Mouse (Mus musculus): Measurements from ENCODE around the gene Tmem221. TPM values are rescaled to one million over a fixed set of nuclear protein-coding genes. Genes with fewer than 3 reads are reported as not detected.

Tmem221 gene
- total RNA-seq (2021): not detected
- long read RNA-seq, experiment 1: 0 reads
- long read RNA-seq, experiment 2: 0 reads

DNA sequence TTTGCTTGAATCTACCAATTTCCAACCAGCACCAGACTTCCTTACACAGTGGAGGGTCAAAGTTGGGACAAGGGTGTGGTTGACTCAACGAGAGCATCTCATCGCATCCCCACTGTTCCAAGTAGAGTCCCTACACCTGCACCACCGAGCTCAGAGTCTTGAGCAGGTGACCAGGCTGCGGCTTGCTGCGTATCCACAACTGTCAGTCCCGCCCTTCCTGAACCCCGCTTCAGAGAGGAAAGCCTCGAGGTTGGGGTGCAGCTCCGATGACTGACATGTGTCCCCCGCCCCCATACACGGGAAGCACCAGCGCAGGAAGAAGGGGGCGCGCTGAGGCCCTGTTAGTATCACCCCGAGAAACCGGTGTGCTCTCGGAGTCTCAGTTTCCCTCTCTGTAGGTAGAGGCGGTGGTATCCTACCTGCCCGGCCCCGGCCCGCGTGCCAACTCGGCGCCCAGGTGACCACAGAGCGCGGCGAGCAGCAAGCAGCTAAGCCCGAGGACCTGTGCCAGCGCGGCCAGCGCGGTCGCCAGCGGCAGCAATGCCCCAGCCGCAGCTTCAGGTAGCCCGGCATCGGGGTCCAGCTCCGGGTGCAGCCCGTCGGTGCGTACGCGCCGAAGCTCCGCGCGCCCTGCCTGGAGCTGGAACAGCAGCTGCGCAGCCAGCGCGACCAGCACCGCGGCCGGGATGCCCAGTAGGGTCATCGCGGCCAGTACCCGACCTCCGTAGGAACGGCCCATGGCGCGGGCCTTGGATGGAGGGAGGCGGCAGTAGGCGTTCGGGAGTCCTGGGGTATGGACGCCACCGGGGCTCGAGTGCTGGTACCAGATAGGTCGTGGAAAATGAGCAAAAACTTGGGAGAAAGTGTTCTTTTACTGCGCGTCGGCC lies at the start of gene Tmem221:
TSS of gene Tmem221 (minus strand) at position 801 of the 887 bp plus-strand sequence.
- intact Hi-C loops (cut with DNase I): no loop called here

DNA sequence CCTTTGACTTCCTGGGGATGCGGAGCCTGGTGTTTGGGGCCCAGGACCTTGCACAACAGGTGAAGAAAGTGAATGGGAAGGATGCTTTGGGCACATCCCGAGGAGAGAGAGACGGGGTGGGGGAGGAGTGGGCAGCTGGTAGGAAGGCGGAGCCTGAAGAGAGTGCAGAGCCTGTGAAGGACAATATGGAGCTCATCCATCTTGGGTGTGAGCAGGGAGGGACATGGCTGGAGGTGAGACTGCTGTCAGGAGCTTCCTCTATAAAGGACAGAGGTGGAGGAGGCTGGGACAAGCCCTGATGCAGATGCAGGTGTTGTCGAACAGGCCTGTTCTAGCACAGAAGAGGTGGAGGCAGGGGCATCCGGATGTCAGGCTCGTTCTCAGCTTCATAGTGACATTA lies 45.4 kb upstream of the Tmem221 start:
- no peak for DNase-seq
- no peak overlapping the region for H3K27ac ChIP-seq
- no peak overlapping the region for H3K4me3 ChIP-seq
- intact Hi-C loops (cut with DNase I): no loop called here
- no peak for TF ChIP-seq CTCF (IDR thresholded peaks at IDR 0.05)

More for the DNA sequence above, at the start of gene Tmem221:
- Histone ChIP-seq H3K4me3 (peak within 1 kb of the TSS; percentile 67), H3K27ac (0 out of 2 replicates have a peak within 1 kb of the TSS, but pooled peaks have one; percentile 28)
- no peak for TF ChIP-seq CTCF (IDR thresholded peaks at IDR 0.05)
- no peak for DNase-seq

DNA sequence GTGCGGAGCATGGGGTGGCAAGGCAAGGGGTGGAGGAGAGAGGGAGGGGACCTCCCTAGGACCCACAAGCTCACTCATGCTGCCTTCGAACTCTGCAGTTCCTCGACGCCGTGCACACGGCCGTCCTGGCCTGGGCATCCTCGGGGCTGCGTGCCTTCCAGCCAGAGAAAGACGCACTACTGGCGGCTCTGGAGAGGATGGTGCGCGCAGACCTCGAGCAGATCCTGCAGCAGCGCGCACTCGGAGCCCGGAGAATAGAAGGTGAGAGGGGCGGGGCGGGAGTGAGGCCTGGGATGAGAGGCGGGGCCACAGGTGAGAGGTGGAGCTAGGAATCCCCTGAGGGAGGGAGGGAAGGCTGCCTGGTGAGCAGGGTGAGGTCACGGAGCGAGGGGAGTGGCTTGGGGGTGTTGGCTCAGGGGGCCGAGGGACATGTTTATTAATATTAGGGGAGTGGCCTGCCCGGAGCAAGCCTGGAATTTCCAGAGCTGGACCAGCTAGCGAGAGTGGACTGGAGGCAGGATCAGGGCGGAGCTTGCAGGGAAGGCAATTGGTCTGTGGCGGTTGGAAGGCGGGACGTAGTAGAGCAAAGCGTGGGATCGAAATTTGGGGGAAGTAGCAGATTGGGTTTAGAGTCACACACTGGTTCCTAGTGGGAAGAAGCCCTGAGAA lies 44.1 kb upstream of the Tmem221 start:
- Histone ChIP-seq H3K4me3 (peak overlapping the region; percentile 65), H3K27ac (peak overlapping the region; percentile 58; the same call in 1 of the 2 replicates)
- peak; percentile 84 for DNase-seq
- TF ChIP-seq CTCF (IDR thresholded peaks at IDR 0.05): no peak
- intact Hi-C loops (cut with DNase I): no loop called here

DNA sequence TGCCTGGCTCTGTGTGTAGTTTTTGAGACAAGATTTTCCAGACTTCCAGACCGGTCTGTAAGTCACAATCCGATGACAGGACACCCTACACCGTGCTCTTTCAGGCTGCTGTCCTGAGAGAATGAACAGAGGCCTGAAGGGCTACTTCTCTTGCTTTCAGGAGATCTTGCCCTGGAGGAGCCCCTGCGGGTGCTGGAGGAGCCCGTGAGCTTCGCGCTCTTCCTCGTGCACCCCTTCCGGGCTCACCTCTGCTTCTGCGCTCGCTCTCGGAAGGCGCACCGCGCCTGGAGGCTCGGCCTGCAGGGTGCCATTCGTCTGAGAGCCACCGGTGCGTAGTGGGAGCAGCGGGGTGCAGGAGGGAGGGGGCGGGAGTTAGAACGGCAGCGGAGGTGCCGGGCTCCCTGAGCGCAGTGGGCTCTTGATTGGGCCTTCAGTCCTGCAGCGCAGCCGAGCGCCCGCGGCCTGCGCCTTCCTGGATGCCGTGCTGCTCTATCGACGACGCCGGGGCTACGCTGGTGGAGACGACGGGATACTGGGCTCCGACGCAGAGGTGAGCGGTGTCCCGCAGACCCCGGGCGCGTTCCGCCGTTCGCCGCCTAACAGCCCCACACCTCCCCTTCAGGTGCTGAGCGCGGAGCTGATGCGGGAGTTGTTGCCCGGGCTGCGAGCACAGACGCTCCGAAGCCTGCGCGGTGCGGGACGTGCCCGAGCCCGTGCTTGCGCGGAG lies 43.4 kb upstream of the Tmem221 start:
- TF ChIP-seq CTCF (IDR thresholded peaks at IDR 0.05): no peak
- no peak overlapping the region; the same call in 1 of the 2 replicates for H3K27ac ChIP-seq
- H3K4me3 ChIP-seq: peak overlapping the region; percentile 65
- DNase-seq: no peak
- intact Hi-C loops (cut with DNase I): no loop called here

DNA sequence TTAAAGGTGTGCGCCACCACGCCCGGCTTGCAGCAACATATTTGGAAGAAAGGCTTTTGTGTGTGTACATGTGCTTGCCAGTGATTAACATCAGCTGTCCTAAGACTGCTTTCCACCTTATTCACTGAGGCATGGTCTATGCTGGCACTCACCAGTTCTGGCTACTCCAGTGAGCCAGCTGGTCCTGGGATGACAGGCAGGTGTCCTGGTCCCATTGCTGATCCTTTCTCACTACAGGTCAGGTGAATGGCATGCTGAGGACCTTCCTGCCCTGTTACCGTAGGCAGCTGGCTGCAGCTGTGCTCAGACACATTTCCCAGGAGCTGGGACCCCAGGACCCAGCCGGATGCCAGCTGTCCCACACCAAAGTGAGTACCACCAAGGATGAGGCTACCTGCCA lies 40.2 kb upstream of the Tmem221 start:
- Histone ChIP-seq H3K4me3 (no peak overlapping the region), H3K27ac (no peak overlapping the region)
- intact Hi-C loops (cut with DNase I): loop anchor here (5.0 kb wide), 1 partner anchor 63 kb away; no protein-coding TSS in a partner anchor
- no peak for TF ChIP-seq CTCF (IDR thresholded peaks at IDR 0.05)
- DNase-seq: no peak

DNA sequence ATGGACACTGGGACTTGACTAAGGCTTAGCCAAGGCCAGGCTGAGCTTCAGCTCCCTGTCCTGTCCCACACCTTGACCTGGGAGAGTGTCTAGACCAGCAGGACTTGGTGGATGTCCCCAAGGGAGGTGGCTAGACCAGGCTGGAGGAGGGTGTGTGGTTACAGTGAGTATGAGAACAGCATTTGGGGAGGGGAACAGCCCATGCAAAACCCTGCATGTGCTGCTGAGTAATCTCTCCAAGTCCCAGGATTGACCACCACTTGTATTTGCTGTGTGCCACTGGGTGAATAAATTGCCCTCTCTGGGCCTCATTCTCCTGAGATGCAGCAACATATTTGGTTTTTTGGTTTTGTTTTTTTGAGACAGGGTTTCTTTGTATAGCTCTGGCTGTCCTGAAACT lies 39.7 kb upstream of the Tmem221 start:
- intact Hi-C loops (cut with DNase I): loop anchor here (5.0 kb wide), 1 partner anchor 64 kb away; no protein-coding TSS in a partner anchor
- DNase-seq: no peak
- no peak overlapping the region for H3K27ac ChIP-seq
- TF ChIP-seq CTCF (IDR thresholded peaks at IDR 0.05): no peak
- H3K4me3 ChIP-seq: no peak overlapping the region

DNA sequence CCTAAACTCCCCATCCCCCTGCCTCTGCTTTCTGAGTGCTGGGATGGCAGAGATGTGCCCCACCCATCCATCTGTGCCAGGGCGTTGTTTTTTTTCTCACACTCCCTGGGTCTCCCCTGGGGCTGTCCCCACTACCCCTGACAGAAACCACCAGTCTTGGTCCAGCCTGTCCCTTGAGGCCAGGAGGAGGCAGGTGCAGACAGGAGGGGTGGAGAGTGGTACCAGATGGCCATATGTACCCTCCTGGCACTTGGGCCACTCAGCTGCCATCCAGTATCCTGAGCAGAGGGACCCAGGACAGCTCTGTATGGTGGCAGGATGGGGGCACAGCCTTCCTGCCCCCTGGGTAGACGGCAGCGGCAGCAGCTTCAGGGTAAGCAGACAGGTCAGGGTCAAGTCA lies 38.8 kb upstream of the Tmem221 start, which contains the start of gene Fam129c:
TSS of gene Fam129c (plus strand) at position 198 of the 400 bp plus-strand sequence.
- Histone ChIP-seq H3K27ac (no peak within 1 kb of the TSS), H3K4me3 (no peak within 1 kb of the TSS)
- intact Hi-C loops (cut with DNase I): loop anchor here (5.0 kb wide), 1 partner anchor 65 kb away; no protein-coding TSS in a partner anchor
- DNase-seq: no peak
- no peak for TF ChIP-seq CTCF (IDR thresholded peaks at IDR 0.05)

DNA sequence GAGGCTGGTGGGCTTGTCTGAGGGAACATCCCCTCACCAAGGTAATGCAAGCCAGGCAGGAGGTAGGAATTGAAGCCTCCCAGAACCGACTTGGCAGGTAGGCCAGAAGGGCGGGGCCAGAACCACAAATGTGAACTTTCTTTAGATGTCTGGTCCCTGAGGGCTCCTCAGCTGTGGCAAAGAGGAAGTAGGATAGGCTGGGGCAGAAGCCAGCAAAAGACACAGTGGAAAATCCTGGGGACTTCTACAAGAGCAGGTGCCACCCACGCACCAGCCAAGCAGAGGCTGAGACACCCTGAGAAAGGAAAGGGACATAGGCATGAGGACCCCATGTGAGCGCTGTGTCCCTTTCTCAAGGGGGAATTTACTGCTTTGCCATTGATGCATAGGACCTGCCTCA lies 38.1 kb upstream of the Tmem221 start:
- H3K4me3 ChIP-seq: no peak overlapping the region
- intact Hi-C loops (cut with DNase I): loop anchor here (1.0 to 5.0 kb wide), 2 partner anchors 35 to 66 kb away; no protein-coding TSS in a partner anchor
- no peak overlapping the region for H3K27ac ChIP-seq
- TF ChIP-seq CTCF (IDR thresholded peaks at IDR 0.05): no peak
- DNase-seq: no peak

DNA sequence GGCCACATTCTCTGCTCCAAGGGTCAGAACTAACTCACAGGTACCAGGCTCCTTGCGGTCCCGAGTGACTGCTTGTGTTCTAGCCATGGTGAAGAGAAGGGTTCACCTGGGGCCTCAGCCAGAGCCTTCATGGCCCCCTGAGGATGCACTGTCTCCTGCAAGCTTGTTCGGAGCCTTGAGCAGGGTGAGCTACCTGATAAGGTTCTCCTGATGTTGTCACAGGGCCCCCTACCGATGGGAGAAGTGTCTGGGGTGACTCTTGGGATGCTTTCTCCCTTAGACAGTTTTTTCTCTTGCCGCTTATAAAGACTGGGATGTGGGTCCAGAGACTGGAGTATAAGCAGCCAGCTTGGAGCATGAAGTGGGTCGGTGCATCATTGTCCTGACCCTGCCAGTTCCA lies 37.7 kb upstream of the Tmem221 start:
- intact Hi-C loops (cut with DNase I): loop anchor here (1.0 to 5.0 kb wide), 2 partner anchors 35 to 66 kb away; no protein-coding TSS in a partner anchor
- TF ChIP-seq CTCF (IDR thresholded peaks at IDR 0.05): no peak

DNA sequence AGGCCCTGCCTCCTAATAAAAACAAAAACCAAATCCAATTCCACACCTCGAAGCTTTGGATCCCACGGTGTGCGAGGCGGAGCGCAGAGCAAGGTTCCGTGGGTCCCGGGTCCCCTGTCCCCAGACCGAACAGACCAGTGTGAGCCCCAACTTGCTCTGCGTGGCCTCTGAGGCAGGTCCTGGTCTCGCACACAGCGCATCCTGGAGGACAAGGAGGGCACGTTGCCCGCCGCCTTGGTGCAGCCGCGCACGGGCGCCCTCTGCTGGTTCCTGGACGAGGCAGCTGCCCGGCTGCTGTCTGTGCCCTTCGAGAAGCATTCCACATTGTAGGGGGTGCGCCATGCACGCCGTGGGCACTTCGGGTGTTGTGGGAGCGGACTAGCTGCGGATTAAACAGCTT lies 37.2 kb upstream of the Tmem221 start:
- no peak for TF ChIP-seq CTCF (IDR thresholded peaks at IDR 0.05)
- Histone ChIP-seq H3K27ac (no peak overlapping the region; the same call in 1 of the 2 replicates), H3K4me3 (no peak overlapping the region; the same call in 1 of the 2 replicates)
- peak; percentile 93 for DNase-seq
- intact Hi-C loops (cut with DNase I): loop anchor here (1.0 to 5.0 kb wide), 2 partner anchors 35 to 66 kb away; no protein-coding TSS in a partner anchor

More for the DNA sequence above, 37.7 kb upstream of the Tmem221 start:
- DNase-seq: no peak
- Histone ChIP-seq H3K27ac (no peak overlapping the region; the same call in 1 of the 2 replicates), H3K4me3 (no peak overlapping the region)

DNA sequence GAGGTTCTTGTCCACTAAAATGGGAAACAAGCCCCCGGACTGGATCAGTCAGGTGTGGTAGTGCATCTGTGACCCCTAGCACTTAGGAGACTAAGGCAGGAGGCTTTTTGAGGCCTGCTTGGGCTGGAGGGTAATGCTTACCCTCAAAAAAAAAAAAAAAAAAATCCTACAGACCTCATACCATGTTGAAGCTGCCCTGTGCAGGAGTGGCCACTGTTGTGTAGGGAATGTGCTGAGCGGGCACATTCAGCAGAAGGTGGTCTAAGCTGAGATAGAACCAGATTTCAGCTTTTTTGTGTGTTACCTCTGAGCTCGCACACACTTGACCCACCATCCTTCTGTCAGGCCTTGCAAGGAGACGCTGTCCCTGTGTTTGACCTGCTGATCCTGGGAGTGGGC lies 35.7 kb upstream of the Tmem221 start:
- no peak for DNase-seq
- TF ChIP-seq CTCF (IDR thresholded peaks at IDR 0.05): no peak
- intact Hi-C loops (cut with DNase I): no loop called here
- Histone ChIP-seq H3K27ac (no peak overlapping the region), H3K4me3 (no peak overlapping the region)
